Mouse (Mus musculus) ES-Bruce4 (cell line): ENCODE results near the gene Mpv17l.

Experiments
- CTCF ChIP-seq: IDR thresholded peaks from one replicate; pipeline ENCODE4 v1.8.1; 2011; ENCODE audit warnings: low read depth, low read length
- POLR2A ChIP-seq: IDR thresholded peaks from one replicate; pipeline ENCODE4 v1.8.1; 2011; ENCODE audit warnings: low read length; ENCODE audit not compliant: insufficient read depth

GRCm38 (mm10) chr16:13892850-13893249 lies 10.1 kb upstream of the Mpv17l start:
- TF ChIP-seq CTCF (no peak), POLR2A (no peak)
